Mouse (Mus musculus): Measurements from ENCODE around the gene Apoc4.

Apoc4 gene

GRCm38 (mm10) chr7:19678901-19679300 is 2.4 kb downstream of the Apoc4 start:
- DNase-seq (ENCODE audit: low read depth, low spot score) = no peak

- no peak for DNase-seq (ENCODE audit: low read depth, low spot score)
These were observed 3.4 kb downstream of the Apoc4 start, which contains the start of gene Apoc2 for GRCm38 (mm10) chr7:19677872-19678271. TSS of gene Apoc2 (minus strand) at chr7:19677941.

DNA sequence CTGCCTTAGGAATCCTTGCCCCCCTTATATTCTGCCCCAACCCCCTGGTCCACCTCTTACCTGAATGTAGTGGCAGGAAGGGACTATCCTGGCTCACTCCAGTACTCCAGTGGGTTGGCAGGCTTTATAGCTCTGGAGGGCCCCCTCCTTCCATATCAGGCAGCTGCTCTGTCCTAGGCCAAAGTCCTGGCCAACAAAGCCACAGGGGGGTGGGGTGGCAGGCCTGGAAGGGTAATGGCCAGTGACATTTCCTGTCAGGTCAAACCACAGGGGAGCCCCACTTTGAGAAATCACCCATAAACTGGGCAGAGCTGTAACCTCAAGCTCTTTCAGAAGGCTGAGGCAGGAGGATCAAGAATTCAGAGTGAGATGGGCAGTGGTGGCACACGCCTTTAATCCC is 4.6 kb downstream of the Apoc4 start:
- no peak for DNase-seq (ENCODE audit: low read depth, low spot score)

- DNase-seq (ENCODE audit: low read depth, low spot score) = no peak
These were observed 5.5 kb downstream of the Apoc4 start for GRCm38 (mm10) chr7:19675824-19676223.

DNA sequence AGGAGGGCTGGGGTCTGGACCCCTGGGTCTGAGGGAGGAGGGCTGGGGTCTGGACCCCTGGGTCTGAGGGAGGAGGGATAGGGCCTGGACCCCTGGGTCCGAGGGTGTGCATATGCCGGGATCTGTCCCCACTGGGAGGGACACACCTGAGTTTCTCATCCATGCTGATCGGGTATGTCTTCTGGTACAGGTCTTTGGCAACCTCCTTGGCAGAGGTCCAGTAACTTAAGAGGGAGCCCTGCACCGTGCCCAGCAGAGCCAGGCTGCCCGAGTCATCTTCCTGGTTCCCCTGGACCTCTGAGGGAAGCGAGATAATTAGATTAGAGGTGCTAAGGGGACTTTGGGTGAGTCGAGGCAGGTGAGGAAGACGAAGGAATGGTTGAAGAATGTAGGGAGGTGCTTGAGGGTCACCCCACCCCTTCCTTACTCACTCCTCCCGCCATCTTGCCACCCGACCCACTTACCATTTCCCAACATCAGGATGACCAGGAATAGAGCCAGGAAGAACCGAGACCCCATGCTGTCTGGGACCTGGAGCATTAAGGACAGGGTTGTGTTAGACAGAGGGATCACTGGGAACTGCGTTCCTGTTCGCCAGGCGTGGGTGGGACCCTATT is 8.1 kb downstream of the Apoc4 start:
- no peak for DNase-seq (ENCODE audit: low read depth, low spot score)

DNA sequence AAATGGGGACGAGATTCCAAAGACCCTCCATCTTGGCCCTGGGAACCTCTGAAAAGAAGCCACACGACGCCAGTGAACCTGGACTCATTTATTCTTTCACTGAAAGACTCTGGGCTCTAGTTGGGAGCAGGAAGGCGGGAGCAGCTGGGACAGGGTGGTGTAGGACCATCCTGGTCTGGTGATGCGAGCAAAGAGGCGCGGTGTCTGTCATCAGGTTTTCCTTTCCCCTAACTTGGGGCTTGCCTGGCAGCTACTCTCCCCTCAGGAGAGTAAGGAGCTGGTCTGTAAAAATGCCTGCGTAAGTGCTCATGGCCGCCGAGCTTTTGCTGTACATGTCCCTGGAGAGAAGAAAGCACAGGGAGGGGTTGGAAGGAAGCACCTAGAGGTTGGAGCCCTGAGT is 9.8 kb downstream of the Apoc4 start:
- no peak for DNase-seq (ENCODE audit: low read depth, low spot score)

DNA sequence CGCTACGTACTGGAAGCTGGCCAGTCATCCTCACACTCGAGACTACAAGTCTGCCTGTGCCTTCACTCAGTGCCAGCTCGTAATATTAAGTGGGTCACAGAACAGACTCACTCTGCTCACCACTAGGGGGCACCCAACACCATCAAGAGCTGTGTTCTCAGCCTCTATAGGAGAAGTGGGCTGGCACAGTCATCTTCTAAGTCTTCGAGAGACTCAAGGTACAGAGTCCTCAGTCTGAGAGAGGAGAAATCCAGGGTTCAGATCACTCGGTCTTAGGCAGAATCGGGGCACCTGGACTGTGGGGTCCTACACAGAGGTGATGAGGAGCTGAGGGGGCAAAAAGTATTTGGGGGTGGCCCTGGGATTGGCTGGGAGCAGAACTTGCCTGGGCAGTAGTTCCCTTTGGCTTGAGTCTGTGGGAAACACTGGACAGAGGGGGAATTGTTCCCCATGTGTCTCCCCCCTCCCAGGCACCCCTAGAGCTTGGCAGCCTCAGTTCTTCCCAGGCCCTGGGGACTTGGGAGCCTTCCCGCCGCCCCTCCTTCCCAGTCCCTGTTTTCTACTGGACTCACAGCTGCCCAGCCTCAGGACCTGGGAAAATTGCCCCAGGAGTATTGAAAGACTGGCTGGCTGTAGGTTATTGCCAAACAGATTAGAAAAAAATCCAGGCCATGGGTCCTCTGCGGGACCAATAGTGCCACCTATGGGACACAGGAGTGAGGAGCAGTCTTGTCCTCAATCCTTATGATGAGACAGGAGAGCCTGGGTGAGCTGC is 12.1 kb downstream of the Apoc4 start:
- DNase-seq (ENCODE audit: low read depth, low spot score) = peak; percentile 87

DNA sequence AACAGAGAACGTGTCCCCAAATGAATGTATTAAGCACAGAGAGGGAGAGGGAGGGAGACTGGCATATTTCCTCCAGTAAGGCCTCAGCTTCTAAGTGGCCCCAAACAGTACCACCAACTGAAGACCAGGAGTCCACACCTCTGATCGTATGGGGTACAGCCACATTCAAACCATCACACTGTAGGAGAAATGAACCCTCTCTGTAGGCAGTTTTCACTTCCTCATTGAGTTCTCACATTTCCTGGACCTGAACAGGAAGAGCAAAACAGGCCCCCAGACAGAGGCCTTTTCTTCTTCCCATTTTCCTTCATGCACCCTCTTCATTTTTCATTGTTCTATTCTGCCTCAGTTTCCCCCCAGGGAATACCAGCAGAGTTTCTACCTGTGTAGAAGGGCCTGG is 13.8 kb downstream of the Apoc4 start:
- DNase-seq (ENCODE audit: low read depth, low spot score) = no peak

DNA sequence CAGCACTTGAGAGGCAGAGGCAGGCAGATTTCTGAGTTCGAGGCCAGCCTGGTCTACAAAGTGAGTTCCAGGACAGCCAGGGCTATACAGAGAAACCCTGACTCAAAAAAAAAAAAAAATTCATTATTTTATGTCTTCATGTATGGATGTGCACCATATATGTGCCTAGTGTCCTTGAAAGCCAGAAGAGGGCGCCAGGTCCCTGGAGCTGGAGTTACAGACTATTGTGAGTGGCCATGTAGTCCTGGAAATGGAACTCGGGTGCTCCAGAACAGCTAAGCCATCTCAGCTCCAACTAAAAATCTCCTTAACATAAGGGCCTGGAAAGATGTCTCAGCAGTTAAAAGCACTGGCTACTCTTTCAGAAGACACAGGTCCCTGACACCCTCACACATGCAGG is 14.5 kb downstream of the Apoc4 start:
- no peak for DNase-seq (ENCODE audit: low read depth, low spot score)

GRCm38 (mm10) chr7:19664955-19665841 is 16.1 kb downstream of the Apoc4 start, which contains the start of gene Clptm1:
TSS of gene Clptm1 (minus strand) at chr7:19665033.
- peak; percentile 95 for DNase-seq (ENCODE audit: low read depth, low spot score)

DNA sequence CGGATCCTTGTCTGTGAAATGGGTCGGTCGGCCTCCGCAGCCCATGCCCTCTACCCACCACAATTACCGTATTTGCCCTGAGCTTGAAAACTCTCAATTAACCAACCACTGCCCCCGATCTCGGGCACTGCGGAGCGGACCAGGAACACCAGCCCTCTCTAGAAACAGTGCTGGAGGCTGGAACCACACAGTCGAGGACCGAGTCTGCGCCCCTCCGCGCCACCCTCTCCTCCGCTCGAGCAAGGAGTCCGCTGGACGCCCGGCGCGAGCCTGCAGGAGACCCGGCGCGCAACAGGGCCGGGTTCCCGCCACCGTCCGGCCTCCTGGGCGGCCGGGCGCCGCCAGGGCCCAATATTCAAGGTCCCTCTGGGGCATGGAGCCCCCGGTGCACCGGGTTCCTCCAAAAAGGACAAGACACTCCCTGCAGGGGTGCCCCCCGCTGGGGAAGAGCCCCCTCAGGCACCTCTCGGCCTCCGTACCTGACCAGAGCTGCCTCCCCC is 16.8 kb downstream of the Apoc4 start:
- no peak for DNase-seq (ENCODE audit: low read depth, low spot score)

DNA sequence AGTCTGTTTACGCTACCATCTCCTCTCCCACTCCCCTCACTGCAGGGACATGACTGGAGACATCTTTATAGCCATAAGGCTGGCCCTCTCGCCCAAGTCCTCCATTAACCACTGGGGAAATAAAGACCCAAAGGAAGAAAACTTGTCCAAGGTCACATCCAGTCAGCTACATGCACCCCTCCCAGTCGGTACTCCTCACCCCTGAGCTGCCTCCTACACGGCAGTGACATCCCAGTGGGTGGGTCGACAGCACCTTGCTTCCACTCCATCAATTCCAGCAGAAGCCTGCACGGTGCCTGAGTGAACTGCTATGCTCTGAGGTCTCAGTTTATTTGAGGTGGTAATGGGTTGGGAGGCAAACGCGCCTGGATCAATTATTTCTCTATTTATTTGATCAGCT is 17.3 kb downstream of the Apoc4 start:
- no peak for DNase-seq (ENCODE audit: low read depth, low spot score)

- no peak for DNase-seq (ENCODE audit: low read depth, low spot score)
These were observed 28.7 kb downstream of the Apoc4 start for GRCm38 (mm10) chr7:19652614-19653013.

- no peak for DNase-seq (ENCODE audit: low read depth, low spot score)
These were observed 30.1 kb downstream of the Apoc4 start for GRCm38 (mm10) chr7:19651063-19651786.

DNA sequence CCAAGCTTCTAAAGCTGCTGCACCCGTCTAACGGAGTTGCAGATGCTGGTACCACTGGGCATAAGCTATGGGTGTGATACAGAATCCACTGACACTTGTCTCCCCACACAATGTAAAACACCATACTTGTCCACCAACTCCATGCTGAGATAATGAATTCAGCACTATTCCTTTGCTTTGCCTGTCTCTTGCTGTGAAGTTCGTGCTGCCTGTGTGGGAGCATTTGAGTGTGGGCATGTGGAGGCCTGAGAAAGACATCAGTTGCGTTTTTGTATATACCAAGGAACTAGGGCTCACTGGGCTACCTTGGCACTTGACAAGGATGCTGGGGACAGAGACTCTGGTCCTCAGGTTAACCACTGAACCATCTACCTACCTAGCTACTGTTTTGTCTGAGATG is 40.1 kb downstream of the Apoc4 start:
- no peak for DNase-seq (ENCODE audit: low read depth, low spot score)

DNA sequence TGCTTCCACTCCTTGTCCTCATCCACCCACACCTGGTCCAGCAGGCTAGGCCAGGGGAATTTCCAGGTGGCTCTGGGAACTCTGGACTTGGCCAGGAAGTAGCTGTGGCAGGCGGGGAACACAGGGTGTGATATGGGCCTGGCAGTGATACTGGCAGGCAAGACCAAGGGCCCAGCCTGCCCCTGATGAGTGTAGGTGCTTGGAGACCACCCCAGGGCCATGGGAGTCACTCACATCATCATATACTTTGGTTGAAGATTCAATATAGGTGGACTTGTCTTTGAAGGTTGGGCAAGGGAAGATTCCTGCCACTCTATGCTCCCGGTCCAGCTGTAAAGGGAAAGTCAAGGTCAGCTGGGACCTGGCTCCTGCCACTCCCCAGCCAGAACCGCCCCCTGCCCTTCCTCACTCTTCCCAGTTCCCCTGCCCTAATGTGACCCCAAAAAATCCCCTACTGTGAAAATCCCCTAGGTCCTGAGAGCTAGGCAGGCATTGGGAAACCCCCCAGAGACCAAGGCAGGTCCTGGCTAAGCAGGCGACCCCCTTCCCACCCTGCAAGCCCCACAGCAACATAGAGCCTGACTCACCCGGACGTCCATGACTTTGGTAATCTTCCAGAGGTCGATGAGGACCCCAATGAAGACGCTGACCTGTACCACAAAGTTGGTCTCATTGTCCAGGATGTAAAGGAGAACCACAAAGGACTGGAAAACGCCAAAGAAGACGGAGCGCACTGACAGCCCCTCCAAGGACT is 46.0 kb downstream of the Apoc4 start:
- no peak for DNase-seq (ENCODE audit: low read depth, low spot score)

DNA sequence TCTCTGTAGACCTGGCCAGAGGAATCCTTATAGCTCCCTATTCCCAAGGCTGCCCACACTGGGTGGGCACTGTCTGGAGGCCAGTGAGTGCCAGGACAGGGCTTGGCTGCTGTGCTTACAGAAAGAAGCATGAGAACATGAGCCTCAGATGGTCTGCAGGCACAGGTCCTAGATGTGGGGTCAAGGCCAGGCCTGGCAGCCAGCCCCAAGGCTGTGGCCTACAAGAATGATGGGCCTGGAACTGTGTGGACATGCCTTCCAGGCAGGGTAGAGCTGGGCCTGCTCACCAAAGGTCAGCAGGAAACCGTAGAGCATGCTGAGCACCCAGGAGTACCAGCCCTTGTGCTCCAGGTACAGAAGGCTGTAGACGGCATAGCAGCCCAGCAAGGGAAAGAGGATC is 46.7 kb downstream of the Apoc4 start:
- DNase-seq (ENCODE audit: low read depth, low spot score) = no peak

- DNase-seq (ENCODE audit: low read depth, low spot score) = no peak
These were observed 47.4 kb downstream of the Apoc4 start for GRCm38 (mm10) chr7:19633855-19634254.

GRCm38 (mm10) chr7:19633197-19633596 is 48.1 kb downstream of the Apoc4 start:
- DNase-seq (ENCODE audit: low read depth, low spot score) = no peak

GRCm38 (mm10) chr7:19632720-19633119 is 48.6 kb downstream of the Apoc4 start:
- DNase-seq (ENCODE audit: low read depth, low spot score) = no peak

DNA sequence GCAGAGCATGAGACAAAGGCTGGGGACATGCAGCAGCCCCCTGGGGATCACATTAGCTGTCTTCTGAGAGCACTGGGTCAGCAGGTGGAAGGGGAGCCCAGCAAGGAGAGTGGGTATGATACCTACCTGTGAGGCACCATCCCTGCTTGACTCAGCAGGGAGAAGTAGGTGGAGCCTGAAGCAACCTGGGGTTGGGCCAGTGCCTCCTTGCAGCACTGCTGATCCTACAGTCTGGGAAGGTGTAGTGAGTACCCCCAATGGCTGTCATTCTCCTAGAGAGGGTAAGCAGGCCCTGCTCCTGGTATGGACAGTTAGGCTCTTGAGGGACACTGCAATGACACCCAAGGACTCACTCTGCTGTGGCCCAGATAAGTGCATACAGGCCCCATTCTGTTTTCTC is 49.0 kb downstream of the Apoc4 start:
- no peak for DNase-seq (ENCODE audit: low read depth, low spot score)

All from retina, adult 2 months (tissue).